Mouse (Mus musculus): ENCODE measurements around the gene Wscd2.

GRCm38 (mm10) chr5:113517387-113517786 is 27.3 kb downstream of the Wscd2 start:
- TF ChIP-seq CTCF (IDR thresholded peaks at IDR 0.05; ENCODE audit: extremely low read depth, insufficient read length, insufficient replicate concordance, low read depth, low read length) (no peak), POLR2A (IDR thresholded peaks at IDR 0.05; ENCODE audit: low read depth, low read length) (no peak)
